Mouse (Mus musculus): ENCODE measurements around the gene Ppp4r4. TPM values are rescaled to one million over a fixed set of nuclear protein-coding genes. Genes with fewer than 3 reads are reported as not detected.
A peak's percentile ranks its signal among the peaks of the same experiment; 100 is the strongest.

Ppp4r4 gene
- polyA plus RNA-seq, 1 experiment from 2014 or later: 1.2 TPM

DNA sequence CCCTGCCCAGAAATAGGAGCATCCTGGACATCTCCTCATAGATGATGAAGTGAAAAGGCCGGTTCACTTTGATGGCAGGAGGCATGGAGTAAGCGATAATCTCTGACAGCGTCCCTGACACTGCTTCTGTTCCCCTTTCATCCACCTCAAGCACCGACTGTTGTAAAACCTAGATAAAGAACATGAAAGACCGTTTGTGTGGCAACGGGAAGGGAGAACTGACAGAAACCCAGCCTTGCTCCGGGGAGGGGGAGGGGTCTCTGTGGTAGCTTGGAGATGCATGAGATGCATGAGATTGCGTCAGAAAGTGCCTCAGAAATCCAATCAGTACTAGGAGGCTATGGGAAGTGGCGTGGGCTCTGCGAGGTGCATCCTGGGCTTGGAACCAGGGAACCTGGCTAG, 84.8 kb downstream of the Ppp4r4 start:
- no peaks in the 10 kb centered on the region for H3K36me3 ChIP-seq (ENCODE audit: control insufficient read depth, insufficient read depth, low read length)
- H3K9me3 ChIP-seq (ENCODE audit: control insufficient read depth, low read length): no peaks in the 10 kb centered on the region
- no peak overlapping the region for H3K9ac ChIP-seq (ENCODE audit: low read length)
- no peak overlapping the region for H3K27ac ChIP-seq (ENCODE audit: low read depth)
- H3K4me2 ChIP-seq (ENCODE audit: low read length): no peak overlapping the region
- no peaks in the 10 kb centered on the region for H3K27me3 ChIP-seq (replicated peaks; ENCODE audit: control insufficient read depth, insufficient read depth, low read length)
- no peaks in the 10 kb centered on the region for H3K4me1 ChIP-seq (replicated peaks; ENCODE audit: control insufficient read depth, insufficient read depth, low read length)
- no peak for DNase-seq (ENCODE audit: low spot score)
- ATAC-seq (replicated peaks; ENCODE audit: low FRiP score, low TSS enrichment, low read depth): peak; percentile 55; the same call in 1 of the 2 replicates
- WGBS: 73% methylated on average over 10 of the region's 10 CpGs
- H3K4me3 ChIP-seq (ENCODE audit: low read depth, low read length): no peak overlapping the region

DNA sequence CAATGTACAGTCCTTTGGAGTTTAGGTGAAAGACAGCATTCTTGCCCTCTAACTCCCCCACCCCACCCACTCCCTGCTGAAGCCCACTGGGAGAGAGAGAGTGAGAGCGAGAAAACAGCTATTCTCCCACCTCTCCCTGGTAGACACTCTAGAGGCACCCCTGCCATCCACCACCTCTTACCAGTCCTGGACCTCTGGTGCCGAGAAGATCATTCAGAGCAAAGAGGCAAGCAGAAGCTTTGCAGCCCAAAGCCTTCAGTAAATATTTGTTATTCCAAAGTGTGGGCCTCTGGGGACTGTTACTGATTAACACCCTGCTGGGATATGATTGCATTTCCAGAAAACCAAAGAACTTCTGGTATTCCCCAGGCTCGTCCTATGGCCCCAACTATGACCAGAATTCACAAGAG, 99.1 kb downstream of the Ppp4r4 start, which contains the start of gene Serpina10:
TSS of gene Serpina10 (minus strand) at position 242 of the 410 bp plus-strand sequence.
- Histone ChIP-seq H3K4me2 (ENCODE audit: low read length) (no peak within 1 kb of the TSS), H3K36me3 (ENCODE audit: control insufficient read depth, insufficient read depth, low read length) (no peaks in the 10 kb centered on the region), H3K9me3 (ENCODE audit: control insufficient read depth, low read length) (no peaks in the 10 kb centered on the region), H3K27me3 (replicated peaks; ENCODE audit: control insufficient read depth, insufficient read depth, low read length) (no peaks in the 10 kb centered on the region), H3K4me1 (replicated peaks; ENCODE audit: control insufficient read depth, insufficient read depth, low read length) (no peaks in the 10 kb centered on the region), H3K9ac (ENCODE audit: low read length) (no peak within 1 kb of the TSS), H3K4me3 (ENCODE audit: low read depth, low read length) (no peak within 1 kb of the TSS), H3K27ac (ENCODE audit: low read depth) (no peak within 1 kb of the TSS)
- WGBS: 57% methylated on average over 3 of the region's 3 CpGs
- DNase-seq (ENCODE audit: low spot score): peak; percentile 51
- 0 out of 2 replicates have a peak, but pooled peaks have one; percentile 55 for ATAC-seq (replicated peaks; ENCODE audit: low FRiP score, low TSS enrichment, low read depth)

DNA sequence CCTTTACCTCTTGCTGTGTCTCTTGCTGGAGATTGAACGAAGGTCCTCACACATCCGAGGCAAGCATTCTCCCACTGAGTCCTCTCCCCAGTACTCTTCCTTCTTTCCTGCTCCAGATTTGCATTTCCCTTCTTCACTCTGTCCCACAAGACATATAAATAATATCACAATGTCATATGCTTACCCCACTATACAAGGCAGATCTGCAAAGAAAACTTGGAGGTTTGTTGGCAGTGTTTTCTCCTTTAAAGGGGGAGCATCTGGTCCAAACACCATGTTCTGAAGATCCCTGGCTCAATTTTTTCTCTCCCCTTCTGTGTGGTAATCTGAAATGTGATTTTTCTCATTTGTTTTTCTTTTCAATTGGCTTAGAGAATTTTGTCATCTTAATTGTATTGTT, 102.3 kb downstream of the Ppp4r4 start:
- WGBS: 82% methylated on average over 2 of the region's 2 CpGs
- Histone ChIP-seq H3K9ac (ENCODE audit: low read length) (no peak overlapping the region), H3K9me3 (ENCODE audit: control insufficient read depth, low read length) (no peaks in the 10 kb centered on the region)

DNA sequence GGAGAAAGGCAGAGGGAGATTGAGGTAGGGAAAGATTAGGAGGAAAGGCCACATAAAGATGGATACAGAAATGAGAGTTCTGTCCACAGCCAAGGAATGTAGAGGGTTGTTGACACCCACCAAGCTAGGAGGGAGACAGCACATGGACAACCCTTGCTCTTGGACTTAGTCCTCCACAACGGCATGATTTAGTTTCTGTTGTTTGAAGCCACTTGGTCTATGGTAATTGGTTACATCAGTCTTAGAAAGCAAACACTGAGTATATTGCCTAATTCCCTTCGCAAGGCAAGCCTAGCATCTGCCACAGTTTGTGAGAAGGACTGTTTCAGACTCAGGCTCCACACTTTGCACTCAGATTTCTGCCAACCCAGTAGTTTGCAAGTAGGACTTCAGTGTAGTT, 103.8 kb downstream of the Ppp4r4 start:
- no peak for ATAC-seq (replicated peaks; ENCODE audit: low FRiP score, low TSS enrichment, low read depth)
- no peak overlapping the region for H3K4me3 ChIP-seq (ENCODE audit: low read depth, low read length)
- 76% methylated on average over 2 of the region's 2 CpGs for WGBS
- H3K9me3 ChIP-seq (ENCODE audit: control insufficient read depth, low read length): no peaks in the 10 kb centered on the region
- no peaks in the 10 kb centered on the region for H3K4me1 ChIP-seq (replicated peaks; ENCODE audit: control insufficient read depth, insufficient read depth, low read length)
- no peaks in the 10 kb centered on the region for H3K27me3 ChIP-seq (replicated peaks; ENCODE audit: control insufficient read depth, insufficient read depth, low read length)
- H3K36me3 ChIP-seq (ENCODE audit: control insufficient read depth, insufficient read depth, low read length): no peaks in the 10 kb centered on the region
- H3K27ac ChIP-seq (ENCODE audit: low read depth): no peak overlapping the region
- DNase-seq (ENCODE audit: low spot score): no peak
- H3K4me2 ChIP-seq (ENCODE audit: low read length): no peak overlapping the region
- H3K9ac ChIP-seq (ENCODE audit: low read length): no peak overlapping the region

More for the DNA sequence above, 102.3 kb downstream of the Ppp4r4 start:
- Histone ChIP-seq H3K36me3 (ENCODE audit: control insufficient read depth, insufficient read depth, low read length) (no peaks in the 10 kb centered on the region), H3K27ac (ENCODE audit: low read depth) (no peak overlapping the region), H3K4me3 (ENCODE audit: low read depth, low read length) (no peak overlapping the region), H3K27me3 (replicated peaks; ENCODE audit: control insufficient read depth, insufficient read depth, low read length) (no peaks in the 10 kb centered on the region), H3K4me2 (ENCODE audit: low read length) (no peak overlapping the region), H3K4me1 (replicated peaks; ENCODE audit: control insufficient read depth, insufficient read depth, low read length) (no peaks in the 10 kb centered on the region)
- ATAC-seq (replicated peaks; ENCODE audit: low FRiP score, low TSS enrichment, low read depth) (no peak), DNase-seq (ENCODE audit: low spot score) (peak; percentile 24)

DNA sequence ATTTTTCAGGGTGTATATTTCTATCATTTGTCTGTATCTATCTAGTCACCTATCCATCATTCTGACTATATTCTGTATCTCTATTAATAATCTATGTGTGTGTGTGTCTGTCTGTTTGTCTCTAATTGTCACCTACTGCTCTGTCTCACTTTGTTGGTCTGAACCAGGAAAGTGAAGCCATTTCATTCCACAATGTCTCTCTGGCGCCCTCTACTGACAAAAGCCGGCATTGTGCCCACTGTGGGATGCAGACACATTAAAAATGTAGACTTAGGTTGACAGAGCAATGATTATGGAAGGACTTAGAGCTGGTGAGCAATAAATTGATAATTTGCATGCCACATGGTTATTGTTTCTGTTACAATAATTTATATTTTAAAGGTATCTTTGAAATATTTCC, 111.3 kb downstream of the Ppp4r4 start:
- DNase-seq (ENCODE audit: low spot score) (peak; percentile 98), ATAC-seq (replicated peaks; ENCODE audit: low FRiP score, low TSS enrichment, low read depth) (0 out of 2 replicates have a peak, but pooled peaks have one; percentile 40)
- 0% methylated on average over 2 of the region's 2 CpGs for WGBS
- H3K9ac ChIP-seq (ENCODE audit: low read length): no peak overlapping the region
- no peaks in the 10 kb centered on the region for H3K27me3 ChIP-seq (replicated peaks; ENCODE audit: control insufficient read depth, insufficient read depth, low read length)
- no peaks in the 10 kb centered on the region for H3K9me3 ChIP-seq (ENCODE audit: control insufficient read depth, low read length)
- no peak overlapping the region for H3K4me3 ChIP-seq (ENCODE audit: low read depth, low read length)
- no peaks in the 10 kb centered on the region for H3K4me1 ChIP-seq (replicated peaks; ENCODE audit: control insufficient read depth, insufficient read depth, low read length)
- H3K27ac ChIP-seq (ENCODE audit: low read depth): no peak overlapping the region
- H3K4me2 ChIP-seq (ENCODE audit: low read length): no peak overlapping the region
- no peaks in the 10 kb centered on the region for H3K36me3 ChIP-seq (ENCODE audit: control insufficient read depth, insufficient read depth, low read length)

DNA sequence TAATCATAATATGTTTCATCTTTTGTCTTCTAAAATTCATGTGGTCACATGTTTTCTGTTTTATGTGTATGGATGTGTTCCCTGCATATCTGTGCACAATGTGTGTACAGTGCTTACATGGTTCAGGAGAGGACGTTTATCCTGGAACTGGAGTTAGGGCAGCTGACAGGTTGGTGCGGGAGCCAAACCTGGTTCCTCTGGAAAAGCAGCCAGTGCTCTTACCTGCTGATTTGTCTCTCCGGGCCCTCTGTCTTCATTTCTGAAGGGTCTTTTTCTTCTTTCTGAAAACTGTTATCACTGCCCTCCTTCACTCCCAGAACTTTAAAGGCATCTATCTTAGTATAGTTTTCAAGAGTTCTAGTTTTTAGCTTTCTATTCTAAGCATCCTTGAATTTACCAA, 111.7 kb downstream of the Ppp4r4 start:
- ATAC-seq (replicated peaks; ENCODE audit: low FRiP score, low TSS enrichment, low read depth) (no peak), DNase-seq (ENCODE audit: low spot score) (peak; percentile 27)
- no peaks in the 10 kb centered on the region for H3K4me1 ChIP-seq (replicated peaks; ENCODE audit: control insufficient read depth, insufficient read depth, low read length)
- no peak overlapping the region for H3K4me2 ChIP-seq (ENCODE audit: low read length)
- 75% methylated on average over 3 of the region's 3 CpGs for WGBS
- H3K9me3 ChIP-seq (ENCODE audit: control insufficient read depth, low read length): no peaks in the 10 kb centered on the region
- H3K27ac ChIP-seq (ENCODE audit: low read depth): no peak overlapping the region
- no peaks in the 10 kb centered on the region for H3K36me3 ChIP-seq (ENCODE audit: control insufficient read depth, insufficient read depth, low read length)
- no peak overlapping the region for H3K4me3 ChIP-seq (ENCODE audit: low read depth, low read length)
- no peak overlapping the region for H3K9ac ChIP-seq (ENCODE audit: low read length)
- H3K27me3 ChIP-seq (replicated peaks; ENCODE audit: control insufficient read depth, insufficient read depth, low read length): no peaks in the 10 kb centered on the region

DNA sequence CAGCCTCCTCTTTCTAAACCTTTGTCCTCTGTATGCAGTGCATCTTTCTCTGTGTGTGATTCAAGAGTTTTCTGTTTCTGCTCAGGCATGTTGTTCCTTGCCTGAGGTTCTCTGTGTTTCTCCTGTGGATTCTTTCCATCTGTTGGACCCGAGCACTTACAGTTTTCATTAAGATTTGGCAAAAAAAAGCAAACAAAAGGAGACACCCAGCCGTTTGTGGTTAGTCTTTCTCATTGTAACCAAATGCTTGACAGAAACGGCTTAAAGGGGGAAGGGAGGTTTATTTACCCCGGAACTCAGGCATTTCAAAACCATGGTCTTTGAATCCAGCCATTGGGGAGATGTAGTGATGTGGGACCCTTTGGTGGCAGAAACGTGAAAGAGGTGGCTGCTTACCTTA, 112.5 kb downstream of the Ppp4r4 start:
- Histone ChIP-seq H3K9ac (ENCODE audit: low read length) (no peak overlapping the region), H3K27ac (ENCODE audit: low read depth) (no peak overlapping the region), H3K27me3 (replicated peaks; ENCODE audit: control insufficient read depth, insufficient read depth, low read length) (no peaks in the 10 kb centered on the region), H3K36me3 (ENCODE audit: control insufficient read depth, insufficient read depth, low read length) (no peaks in the 10 kb centered on the region), H3K4me3 (ENCODE audit: low read depth, low read length) (no peak overlapping the region), H3K9me3 (ENCODE audit: control insufficient read depth, low read length) (no peaks in the 10 kb centered on the region), H3K4me1 (replicated peaks; ENCODE audit: control insufficient read depth, insufficient read depth, low read length) (no peaks in the 10 kb centered on the region), H3K4me2 (ENCODE audit: low read length) (no peak overlapping the region)
- 39% methylated on average over 5 of the region's 5 CpGs for WGBS
- ATAC-seq (replicated peaks; ENCODE audit: low FRiP score, low TSS enrichment, low read depth): no peak
- DNase-seq (ENCODE audit: low spot score): peak; percentile 25

DNA sequence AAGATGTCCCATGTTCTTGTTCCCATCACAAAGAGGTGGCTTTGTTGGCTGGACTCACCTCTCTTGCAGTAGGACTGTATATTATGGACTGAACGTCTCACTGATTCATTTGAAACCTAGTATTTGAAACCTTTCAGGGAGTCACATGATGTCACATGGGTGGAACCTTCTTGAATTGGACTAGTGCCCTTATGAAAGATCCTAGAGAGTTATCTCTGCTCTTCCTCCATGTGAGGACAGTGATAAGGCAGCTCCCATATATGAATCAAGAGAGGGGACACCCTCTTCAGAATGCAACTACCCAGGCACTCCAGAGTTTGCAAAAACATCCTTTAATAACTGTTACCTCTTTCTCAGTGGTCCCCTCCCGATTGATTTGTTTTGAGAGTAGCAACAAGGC, 114.2 kb downstream of the Ppp4r4 start:
- H3K27ac ChIP-seq (ENCODE audit: low read depth): no peak overlapping the region
- no peak overlapping the region for H3K4me3 ChIP-seq (ENCODE audit: low read depth, low read length)
- ATAC-seq (replicated peaks; ENCODE audit: low FRiP score, low TSS enrichment, low read depth): no peak
- 84% methylated on average over 2 of the region's 2 CpGs for WGBS
- H3K9ac ChIP-seq (ENCODE audit: low read length): no peak overlapping the region
- no peaks in the 10 kb centered on the region for H3K4me1 ChIP-seq (replicated peaks; ENCODE audit: control insufficient read depth, insufficient read depth, low read length)
- no peaks in the 10 kb centered on the region for H3K36me3 ChIP-seq (ENCODE audit: control insufficient read depth, insufficient read depth, low read length)
- no peak overlapping the region for H3K4me2 ChIP-seq (ENCODE audit: low read length)
- no peaks in the 10 kb centered on the region for H3K9me3 ChIP-seq (ENCODE audit: control insufficient read depth, low read length)
- DNase-seq (ENCODE audit: low spot score): peak; percentile 3
- no peaks in the 10 kb centered on the region for H3K27me3 ChIP-seq (replicated peaks; ENCODE audit: control insufficient read depth, insufficient read depth, low read length)

DNA sequence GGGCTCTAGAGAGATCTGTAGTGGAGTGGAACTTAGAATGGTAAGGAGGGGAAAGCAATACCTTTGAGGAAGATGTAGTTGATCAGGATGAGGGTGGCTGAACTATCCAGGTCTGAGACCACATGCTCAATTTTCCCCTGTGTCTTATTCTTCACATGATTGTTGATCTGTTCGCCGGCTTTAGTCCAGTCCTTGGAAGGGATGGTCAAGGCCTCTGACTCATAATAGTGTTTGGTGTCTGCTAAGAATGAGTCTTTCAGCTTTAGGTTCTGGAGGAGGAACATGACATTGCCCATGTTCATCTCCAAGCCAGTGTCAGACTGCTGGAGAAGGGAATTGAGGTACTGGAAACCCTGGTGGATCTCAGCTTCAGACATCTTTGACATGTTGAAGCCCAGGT, 121.8 kb downstream of the Ppp4r4 start:
- Histone ChIP-seq H3K4me1 (replicated peaks; ENCODE audit: control insufficient read depth, insufficient read depth, low read length) (no peaks in the 10 kb centered on the region), H3K9ac (ENCODE audit: low read length) (no peak overlapping the region), H3K36me3 (ENCODE audit: control insufficient read depth, insufficient read depth, low read length) (no peaks in the 10 kb centered on the region), H3K27me3 (replicated peaks; ENCODE audit: control insufficient read depth, insufficient read depth, low read length) (no peaks in the 10 kb centered on the region), H3K9me3 (ENCODE audit: control insufficient read depth, low read length) (no peaks in the 10 kb centered on the region), H3K27ac (ENCODE audit: low read depth) (no peak overlapping the region), H3K4me3 (ENCODE audit: low read depth, low read length) (no peak overlapping the region), H3K4me2 (ENCODE audit: low read length) (no peak overlapping the region)
- ATAC-seq (replicated peaks; ENCODE audit: low FRiP score, low TSS enrichment, low read depth) (no peak), DNase-seq (ENCODE audit: low spot score) (no peak)
- WGBS: 91% methylated on average over 2 of the region's 2 CpGs
